Mouse (Mus musculus): ENCODE results near the gene Plin3. TPM values are rescaled to one million over a fixed set of nuclear protein-coding genes. Genes with fewer than 3 reads are reported as not detected.

Gene Plin3
- polyA plus RNA-seq, 1 experiment from 2014 or later = 17.5 TPM

GRCm38 (mm10) chr17:56309191-56309945 lies 16.7 kb upstream of the Plin3 start:
- Histone ChIP-seq H3K27me3 (no peaks in the 10 kb centered on the region), H3K9ac (no peak overlapping the region), H3K4me1 (replicated peaks) (peaks cover 10% of the 10 kb centered on the region), H3K27ac (replicated peaks) (no peak overlapping the region), H3K36me3 (no peaks in the 10 kb centered on the region), H3K9me3 (no peaks in the 10 kb centered on the region), H3K4me2 (no peak overlapping the region), H3K4me3 (no peak overlapping the region)
- WGBS = 91% methylated on average over 15 of the region's 15 CpGs
- ATAC-seq (ENCODE audit: low FRiP score, low read depth) = no peak

- Histone ChIP-seq H3K4me1 (replicated peaks) (peaks cover 17% of the 10 kb centered on the region), H3K9ac (no peak overlapping the region), H3K4me3 (no peak overlapping the region), H3K4me2 (no peak overlapping the region), H3K27me3 (no peaks in the 10 kb centered on the region), H3K27ac (replicated peaks) (no peak overlapping the region), H3K36me3 (no peaks in the 10 kb centered on the region), H3K9me3 (no peaks in the 10 kb centered on the region)
- 87% methylated on average over 6 of the region's 6 CpGs for WGBS
- no peak for ATAC-seq (ENCODE audit: low FRiP score, low read depth)
Observed at GRCm38 (mm10) chr17:56308088-56308487, 15.4 kb upstream of the Plin3 start.

GRCm38 (mm10) chr17:56305826-56306225 lies 13.2 kb upstream of the Plin3 start:
- ATAC-seq (ENCODE audit: low FRiP score, low read depth) = no peak
- H3K27me3 ChIP-seq = no peaks in the 10 kb centered on the region
- no peak overlapping the region for H3K27ac ChIP-seq (replicated peaks)
- H3K9me3 ChIP-seq = no peaks in the 10 kb centered on the region
- no peaks in the 10 kb centered on the region for H3K36me3 ChIP-seq
- WGBS = 70% methylated on average over 8 of the region's 8 CpGs
- peaks cover 17% of the 10 kb centered on the region for H3K4me1 ChIP-seq (replicated peaks)
- no peak overlapping the region for H3K4me3 ChIP-seq
- no peak overlapping the region; the same call in 1 of the 2 replicates for H3K4me2 ChIP-seq
- no peak overlapping the region for H3K9ac ChIP-seq

DNA sequence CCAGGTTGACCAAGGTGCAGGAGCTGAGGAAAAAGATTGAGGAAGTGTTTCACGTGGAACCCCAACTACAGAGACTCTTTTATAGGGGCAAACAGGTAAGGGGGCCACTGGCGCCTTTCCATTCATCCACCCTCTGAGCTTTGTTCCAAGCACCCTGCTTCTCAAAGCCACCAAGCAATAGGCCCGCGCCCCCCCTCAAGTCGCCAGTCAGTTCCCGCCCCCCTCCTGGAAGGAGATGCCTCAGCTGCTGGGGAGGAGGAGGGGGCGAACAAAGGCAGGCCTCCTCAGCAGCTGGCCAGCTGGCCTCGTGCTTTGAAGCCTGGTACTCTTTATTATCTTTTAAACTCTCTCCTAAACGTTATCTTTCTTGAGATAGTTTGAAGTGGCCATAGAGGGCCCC lies 12.5 kb upstream of the Plin3 start:
- Histone ChIP-seq H3K27ac (replicated peaks) (no peak overlapping the region), H3K27me3 (no peaks in the 10 kb centered on the region), H3K4me1 (replicated peaks) (peaks cover 17% of the 10 kb centered on the region), H3K4me2 (peak overlapping the region; percentile 80), H3K36me3 (no peaks in the 10 kb centered on the region), H3K4me3 (peak overlapping the region; percentile 66), H3K9ac (no peak overlapping the region), H3K9me3 (no peaks in the 10 kb centered on the region)
- ATAC-seq (ENCODE audit: low FRiP score, low read depth) = no peak
- WGBS = 33% methylated on average over 9 of the region's 9 CpGs

DNA sequence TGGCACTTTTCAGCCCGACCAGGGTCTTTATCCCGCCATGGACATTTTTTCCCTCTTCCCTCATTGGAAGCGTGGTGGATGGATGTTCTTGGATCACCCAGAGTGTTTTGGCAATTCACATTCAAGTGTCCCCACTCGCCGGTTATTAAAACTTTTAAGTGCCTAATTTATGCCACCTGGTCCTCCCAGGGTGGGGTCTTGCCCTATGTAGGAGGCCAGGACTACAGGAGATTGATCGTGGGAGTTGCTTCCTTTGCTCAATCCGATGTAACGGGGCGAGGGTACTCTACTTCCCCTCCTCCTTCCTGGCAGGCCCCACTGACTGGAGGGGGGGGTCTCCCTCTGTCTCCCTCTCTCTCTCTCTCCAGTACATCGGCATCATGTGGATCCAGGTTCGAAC lies 12.0 kb upstream of the Plin3 start:
- Histone ChIP-seq H3K27ac (replicated peaks) (no peak overlapping the region), H3K4me3 (peak overlapping the region; percentile 66), H3K27me3 (no peaks in the 10 kb centered on the region), H3K4me2 (peak overlapping the region; percentile 80), H3K9me3 (no peaks in the 10 kb centered on the region), H3K4me1 (replicated peaks) (peaks cover 17% of the 10 kb centered on the region), H3K36me3 (no peaks in the 10 kb centered on the region), H3K9ac (peak overlapping the region; percentile 45)
- 13% methylated on average over 11 of the region's 11 CpGs for WGBS
- ATAC-seq (ENCODE audit: low FRiP score, low read depth) = 0 out of 2 replicates have a peak, but pooled peaks have one; percentile 9

DNA sequence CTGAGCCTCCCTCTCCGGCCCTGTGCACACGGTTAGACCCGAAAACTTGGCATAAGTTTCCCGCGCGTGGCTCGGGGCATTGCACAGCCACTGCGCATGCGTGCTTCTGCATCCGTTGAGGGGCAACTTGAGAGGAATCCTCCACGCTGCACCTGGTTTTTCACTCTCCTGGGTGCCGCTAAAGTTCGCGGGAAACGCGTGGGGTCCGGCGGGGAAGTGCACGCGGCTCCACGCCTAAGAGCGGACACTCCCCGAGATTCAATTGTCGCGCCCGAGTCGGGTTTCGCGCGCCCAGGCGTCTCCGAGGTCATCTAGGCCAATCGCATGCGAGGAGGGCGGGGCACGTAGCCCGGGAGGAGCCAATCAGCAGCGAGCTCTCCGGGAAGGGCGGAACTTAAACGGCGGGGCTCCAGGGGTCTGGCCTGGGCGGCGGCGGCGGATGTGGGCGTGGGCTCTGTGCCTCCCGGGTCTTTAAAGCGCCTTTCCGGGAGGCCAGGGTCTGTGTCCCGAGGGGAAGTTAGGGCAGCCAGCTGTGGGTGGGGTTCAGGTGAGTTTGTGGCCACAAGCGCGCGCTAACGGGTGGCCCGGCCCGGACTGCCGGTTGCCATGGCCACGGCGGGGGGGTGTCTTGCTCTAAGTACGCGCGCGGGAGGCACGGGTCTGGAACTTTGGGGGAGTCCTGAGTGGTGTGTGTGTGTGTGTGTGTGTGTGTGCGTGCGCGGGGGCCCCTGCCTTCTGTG lies 11.3 kb upstream of the Plin3 start:
- Histone ChIP-seq H3K36me3 (no peaks in the 10 kb centered on the region), H3K9me3 (no peaks in the 10 kb centered on the region), H3K9ac (peak overlapping the region; percentile 45), H3K4me3 (peak overlapping the region; percentile 66), H3K27me3 (no peaks in the 10 kb centered on the region), H3K27ac (replicated peaks) (peak overlapping the region; percentile 26; the same call in 1 of the 2 replicates), H3K4me1 (replicated peaks) (peaks cover 17% of the 10 kb centered on the region), H3K4me2 (peak overlapping the region; percentile 80)
- peak; percentile 93 for ATAC-seq (ENCODE audit: low FRiP score, low read depth)
- WGBS = under 1% methylated on average over 68 of the region's 68 CpGs

GRCm38 (mm10) chr17:56303160-56303846 lies 10.6 kb upstream of the Plin3 start, which contains the start of gene Uhrf1:
Uhrf1 (plus strand) TSS chr17:56303321.
- no peaks in the 10 kb centered on the region for H3K9me3 ChIP-seq
- no peaks in the 10 kb centered on the region for H3K36me3 ChIP-seq
- peak within 1 kb of the TSS; percentile 45 for H3K9ac ChIP-seq
- H3K4me1 ChIP-seq (replicated peaks) = peaks cover 17% of the 10 kb centered on the region
- H3K27ac ChIP-seq (replicated peaks) = peak within 1 kb of the TSS; percentile 26; the same call in 1 of the 2 replicates
- ATAC-seq (ENCODE audit: low FRiP score, low read depth) = peak; percentile 31; the same call in 1 of the 2 replicates
- H3K4me3 ChIP-seq = peak within 1 kb of the TSS; percentile 66
- WGBS = under 1% methylated on average over 43 of the region's 43 CpGs
- peak within 1 kb of the TSS; percentile 80 for H3K4me2 ChIP-seq
- H3K27me3 ChIP-seq = no peaks in the 10 kb centered on the region

GRCm38 (mm10) chr17:56302363-56302996 lies 9.8 kb upstream of the Plin3 start:
- H3K4me2 ChIP-seq = peak overlapping the region; percentile 80
- no peaks in the 10 kb centered on the region for H3K9me3 ChIP-seq
- 24% methylated on average over 13 of the region's 13 CpGs for WGBS
- ATAC-seq (ENCODE audit: low FRiP score, low read depth) = peak; percentile 9; the same call in 1 of the 2 replicates
- H3K4me3 ChIP-seq = no peak overlapping the region
- H3K9ac ChIP-seq = no peak overlapping the region
- no peak overlapping the region for H3K27ac ChIP-seq (replicated peaks)
- peaks cover 17% of the 10 kb centered on the region for H3K4me1 ChIP-seq (replicated peaks)
- H3K27me3 ChIP-seq = no peaks in the 10 kb centered on the region
- H3K36me3 ChIP-seq = no peaks in the 10 kb centered on the region

DNA sequence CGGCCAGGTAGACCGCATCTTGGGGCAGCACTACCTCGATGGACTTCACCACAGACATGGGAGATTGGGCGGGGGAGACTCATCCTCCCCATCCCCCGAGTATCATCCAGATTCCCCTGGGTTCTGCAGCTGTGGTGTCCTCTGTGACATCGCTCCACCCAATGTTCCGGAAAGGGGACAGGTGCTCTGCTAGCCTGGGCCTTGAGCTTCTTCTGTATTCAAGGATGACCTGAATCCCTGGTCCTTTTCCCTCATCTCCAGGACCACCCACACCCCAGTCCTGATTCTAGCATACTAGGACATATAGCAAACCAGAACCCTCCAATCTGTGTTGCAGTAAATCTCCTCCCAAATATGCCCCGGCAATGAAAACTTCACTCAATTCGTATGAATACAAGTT lies 7.5 kb upstream of the Plin3 start, which contains the start of gene Arrdc5:
TSS of gene Arrdc5 (minus strand) at position 101 of the 400 bp plus-strand sequence.
- H3K9ac ChIP-seq = no peak within 1 kb of the TSS
- 95% methylated on average over 9 of the region's 9 CpGs for WGBS
- no peaks in the 10 kb centered on the region for H3K27me3 ChIP-seq
- no peaks in the 10 kb centered on the region for H3K36me3 ChIP-seq
- no peak within 1 kb of the TSS for H3K4me2 ChIP-seq
- H3K4me1 ChIP-seq (replicated peaks) = peaks cover 16% of the 10 kb centered on the region
- H3K27ac ChIP-seq (replicated peaks) = no peak within 1 kb of the TSS
- H3K9me3 ChIP-seq = no peaks in the 10 kb centered on the region
- H3K4me3 ChIP-seq = no peak within 1 kb of the TSS
- ATAC-seq (ENCODE audit: low FRiP score, low read depth) = no peak

- no peak overlapping the region for H3K9ac ChIP-seq
- H3K9me3 ChIP-seq = no peaks in the 10 kb centered on the region
- H3K4me1 ChIP-seq (replicated peaks) = peaks cover 2% of the 10 kb centered on the region
- H3K4me3 ChIP-seq = no peak overlapping the region
- H3K4me2 ChIP-seq = no peak overlapping the region
- no peak for ATAC-seq (ENCODE audit: low FRiP score, low read depth)
- no peak overlapping the region for H3K27ac ChIP-seq (replicated peaks)
- H3K36me3 ChIP-seq = no peaks in the 10 kb centered on the region
- WGBS = 93% methylated on average over 1 of the region's 1 CpGs
- no peaks in the 10 kb centered on the region for H3K27me3 ChIP-seq
Observed at GRCm38 (mm10) chr17:56298238-56298637, 5.6 kb upstream of the Plin3 start.

DNA sequence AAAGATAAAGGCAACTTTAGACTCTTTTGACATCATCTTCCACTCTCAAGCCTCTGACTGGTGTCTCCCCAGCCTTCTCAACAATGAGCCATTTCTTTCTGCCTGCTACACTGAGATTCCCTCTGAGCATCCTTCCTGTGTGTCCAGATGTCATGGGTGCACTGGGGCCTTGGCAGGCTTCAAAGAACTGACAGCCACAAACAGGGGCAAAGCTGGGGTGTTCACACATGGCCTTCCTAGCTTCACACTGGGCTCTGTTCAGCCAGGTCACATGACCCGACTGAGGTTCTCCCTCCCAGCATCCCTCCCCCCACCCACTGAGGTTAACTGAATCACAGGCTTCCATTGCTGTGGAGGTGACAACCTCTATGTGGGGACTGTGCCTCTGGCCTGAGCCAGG lies 3.5 kb upstream of the Plin3 start:
- 70% methylated on average over 1 of the region's 1 CpGs for WGBS
- Histone ChIP-seq H3K4me1 (replicated peaks) (peaks cover 4% of the 10 kb centered on the region), H3K9ac (no peak overlapping the region), H3K9me3 (no peaks in the 10 kb centered on the region), H3K36me3 (no peaks in the 10 kb centered on the region), H3K4me3 (no peak overlapping the region), H3K27me3 (no peaks in the 10 kb centered on the region), H3K27ac (replicated peaks) (no peak overlapping the region), H3K4me2 (no peak overlapping the region)
- no peak for ATAC-seq (ENCODE audit: low FRiP score, low read depth)
